Mouse (Mus musculus) olfactory bulb, adult 2 months (tissue): ENCODE measurements at regions not wholly inside any gene's neighbourhood (a gene's known extent, or its start where the extent isn't known, plus 50 kb on each side); places are given as distances from the start of the nearest gene placed in this dataset.

Experiments used
- CTCF ChIP-seq: fragments of 200-500 bp; IDR thresholded peaks from 2 replicates; pipeline ENCODE4 v1.5.1; 2012; ENCODE audit warnings: low read depth, mild to moderate bottlenecking, low read length, moderate library complexity; ENCODE audit not compliant: insufficient read depth
- POLR2A ChIP-seq: fragments of 200-500 bp; IDR thresholded peaks from 2 replicates; pipeline ENCODE4 v1.6.1; 2012; ENCODE audit warnings: mild to moderate bottlenecking, low read depth, low read length, moderate library complexity; ENCODE audit not compliant: insufficient read depth

DNA sequence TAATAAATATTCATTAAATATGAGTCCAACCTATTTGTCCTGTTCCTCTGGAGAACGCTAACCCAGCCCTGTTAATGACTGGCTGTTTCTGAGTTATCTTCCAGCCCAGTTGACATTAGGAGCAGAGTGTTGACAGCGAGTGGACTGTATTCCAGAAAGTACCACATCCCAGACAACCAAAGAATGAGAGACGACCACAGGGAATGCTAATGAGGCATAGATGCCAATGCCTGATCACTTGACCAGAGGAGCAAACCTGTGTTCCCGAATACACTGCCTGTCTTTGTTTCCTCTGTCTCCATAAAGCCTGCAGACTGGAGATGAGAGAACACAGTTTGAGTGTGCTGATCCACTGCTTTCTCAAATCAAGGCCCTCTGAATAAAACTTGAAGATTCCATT, 74.3 kb upstream of the Lmcd1 start:
- TF ChIP-seq POLR2A (no peak), CTCF (no peak)
